Mouse (Mus musculus): ENCODE measurements around the gene Paxx.

Gene Paxx

GRCm38 (mm10) chr2:25460551-25461309 is at the start of gene Paxx:
TSS of gene Paxx (minus strand) at chr2:25461094.
- peak; percentile 96 to 97 for DNase-seq (ENCODE audit: low spot score in 2 of 2)

- no peak for DNase-seq (ENCODE audit: low spot score in 2 of 2)
Measured at GRCm38 (mm10) chr2:25509912-25510311, 49.0 kb upstream of the Paxx start.

- DNase-seq (ENCODE audit: low spot score in 2 of 2), result no peak
Measured at GRCm38 (mm10) chr2:25506964-25507363, 46.1 kb upstream of the Paxx start.

- DNase-seq (ENCODE audit: low spot score in 2 of 2), result no peak
Measured at GRCm38 (mm10) chr2:25505860-25506259, 45.0 kb upstream of the Paxx start.

- DNase-seq (ENCODE audit: low spot score in 2 of 2), result no peak
Measured at GRCm38 (mm10) chr2:25505000-25505399, 44.1 kb upstream of the Paxx start.

- no peak for DNase-seq (ENCODE audit: low spot score in 2 of 2)
Measured at GRCm38 (mm10) chr2:25504538-25504937, 43.6 kb upstream of the Paxx start.

GRCm38 (mm10) chr2:25502726-25503125 is 41.8 kb upstream of the Paxx start:
- no peak for DNase-seq (ENCODE audit: low spot score in 2 of 2)

- DNase-seq (ENCODE audit: low spot score in 2 of 2), result no peak
Measured at GRCm38 (mm10) chr2:25501593-25502486, 40.9 kb upstream of the Paxx start, which contains the start of gene C8g. TSS of gene C8g (minus strand) at chr2:25501719.

GRCm38 (mm10) chr2:25500576-25501405 is 39.9 kb upstream of the Paxx start, which contains the start of gene Fbxw5:
TSS of gene Fbxw5 (plus strand) at chr2:25500750.
- peak; percentile 82 to 87 for DNase-seq (ENCODE audit: low spot score in 2 of 2)

GRCm38 (mm10) chr2:25500071-25500575 is 39.2 kb upstream of the Paxx start:
- DNase-seq (ENCODE audit: low spot score in 2 of 2), result no peak

- no peak for DNase-seq (ENCODE audit: low spot score in 2 of 2)
Measured at GRCm38 (mm10) chr2:25498622-25499478, 38.0 kb upstream of the Paxx start.

- no peak for DNase-seq (ENCODE audit: low spot score in 2 of 2)
Measured at GRCm38 (mm10) chr2:25497846-25498575, 37.1 kb upstream of the Paxx start.

GRCm38 (mm10) chr2:25496462-25496861 is 35.6 kb upstream of the Paxx start:
- no peak for DNase-seq (ENCODE audit: low spot score in 2 of 2)

- no peak for DNase-seq (ENCODE audit: low spot score in 2 of 2)
Measured at GRCm38 (mm10) chr2:25493476-25493961, 32.6 kb upstream of the Paxx start, which contains the start of gene Lcn12. TSS of gene Lcn12 (minus strand) at chr2:25493911.

- DNase-seq (ENCODE audit: low spot score in 2 of 2), result no peak
Measured at GRCm38 (mm10) chr2:25492988-25493387, 32.1 kb upstream of the Paxx start.

- no peak for DNase-seq (ENCODE audit: low spot score in 2 of 2)
Measured at GRCm38 (mm10) chr2:25488671-25489068, 27.8 kb upstream of the Paxx start.

GRCm38 (mm10) chr2:25487965-25488670 is 27.2 kb upstream of the Paxx start:
- no peak for DNase-seq (ENCODE audit: low spot score in 2 of 2)

GRCm38 (mm10) chr2:25484901-25485647 is 24.2 kb upstream of the Paxx start:
- DNase-seq (ENCODE audit: low spot score in 2 of 2), result no peak

Data from spleen, postnatal 36 days (tissue).